Mouse (Mus musculus) cerebellum, adult 11-12 months (tissue): ENCODE measurements around the gene Nrcam.

Experiments used
- DNase-seq: peaks from one replicate; pipeline ENCODE4 v3.0.0; 2022

The Nrcam gene

GRCm38 (mm10) chr12:44371076-44371710, 42.5 kb downstream of the Nrcam start:
- DNase-seq, result no peak

GRCm38 (mm10) chr12:44375956-44376355, 47.3 kb downstream of the Nrcam start:
- DNase-seq, result peak; percentile 44

GRCm38 (mm10) chr12:44378431-44379161, 49.9 kb downstream of the Nrcam start:
- no peak for DNase-seq

- DNase-seq, result peak; percentile 78
Observed at GRCm38 (mm10) chr12:44380805-44381204, 52.1 kb downstream of the Nrcam start.

GRCm38 (mm10) chr12:44386398-44386797, 57.7 kb downstream of the Nrcam start:
- DNase-seq, result no peak

GRCm38 (mm10) chr12:44388220-44388619, 59.5 kb downstream of the Nrcam start:
- no peak for DNase-seq

GRCm38 (mm10) chr12:44390391-44391137, 61.9 kb downstream of the Nrcam start:
- no peak for DNase-seq

GRCm38 (mm10) chr12:44394901-44395300, 66.2 kb downstream of the Nrcam start:
- DNase-seq, result no peak

- DNase-seq, result no peak
Observed at GRCm38 (mm10) chr12:44397782-44398181, 69.1 kb downstream of the Nrcam start.

- no peak for DNase-seq
Observed at GRCm38 (mm10) chr12:44402134-44402533, 73.4 kb downstream of the Nrcam start.

GRCm38 (mm10) chr12:44403270-44403669, 74.6 kb downstream of the Nrcam start:
- DNase-seq, result no peak

GRCm38 (mm10) chr12:44403731-44404424, 75.2 kb downstream of the Nrcam start:
- no peak for DNase-seq

GRCm38 (mm10) chr12:44409786-44410185, 81.1 kb downstream of the Nrcam start:
- no peak for DNase-seq

GRCm38 (mm10) chr12:44411031-44411430, 82.3 kb downstream of the Nrcam start:
- DNase-seq, result peak; percentile 38

GRCm38 (mm10) chr12:44422154-44422866, 93.6 kb downstream of the Nrcam start:
- DNase-seq, result no peak

- DNase-seq, result no peak
Observed at GRCm38 (mm10) chr12:44422867-44423255, 94.2 kb downstream of the Nrcam start.

- no peak for DNase-seq
Observed at GRCm38 (mm10) chr12:44424011-44424410, 95.3 kb downstream of the Nrcam start.

- no peak for DNase-seq
Observed at GRCm38 (mm10) chr12:44425040-44425439, 96.4 kb downstream of the Nrcam start.

- peak; percentile 51 for DNase-seq
Observed at GRCm38 (mm10) chr12:44430335-44430734, 101.7 kb downstream of the Nrcam start.

- DNase-seq, result peak; percentile 52
Observed at GRCm38 (mm10) chr12:44430996-44431395, 102.3 kb downstream of the Nrcam start.

- DNase-seq, result no peak
Observed at GRCm38 (mm10) chr12:44432727-44433126, 104.0 kb downstream of the Nrcam start.

GRCm38 (mm10) chr12:44437046-44437827, 108.6 kb downstream of the Nrcam start:
- peak; percentile 24 for DNase-seq
